Mouse (Mus musculus): Measurements from ENCODE around the gene Ryk. TPM values are rescaled to one million over a fixed set of nuclear protein-coding genes. Genes with fewer than 3 reads are reported as not detected.
A peak's percentile ranks its signal among the peaks of the same experiment; 100 is the strongest.

Ryk gene
- polyA plus RNA-seq (2014; fragmentation: Nextera tagmentation; extraction: Ambion mirVana) = 15.7 and 16.2 TPM in 2 replicates

DNA sequence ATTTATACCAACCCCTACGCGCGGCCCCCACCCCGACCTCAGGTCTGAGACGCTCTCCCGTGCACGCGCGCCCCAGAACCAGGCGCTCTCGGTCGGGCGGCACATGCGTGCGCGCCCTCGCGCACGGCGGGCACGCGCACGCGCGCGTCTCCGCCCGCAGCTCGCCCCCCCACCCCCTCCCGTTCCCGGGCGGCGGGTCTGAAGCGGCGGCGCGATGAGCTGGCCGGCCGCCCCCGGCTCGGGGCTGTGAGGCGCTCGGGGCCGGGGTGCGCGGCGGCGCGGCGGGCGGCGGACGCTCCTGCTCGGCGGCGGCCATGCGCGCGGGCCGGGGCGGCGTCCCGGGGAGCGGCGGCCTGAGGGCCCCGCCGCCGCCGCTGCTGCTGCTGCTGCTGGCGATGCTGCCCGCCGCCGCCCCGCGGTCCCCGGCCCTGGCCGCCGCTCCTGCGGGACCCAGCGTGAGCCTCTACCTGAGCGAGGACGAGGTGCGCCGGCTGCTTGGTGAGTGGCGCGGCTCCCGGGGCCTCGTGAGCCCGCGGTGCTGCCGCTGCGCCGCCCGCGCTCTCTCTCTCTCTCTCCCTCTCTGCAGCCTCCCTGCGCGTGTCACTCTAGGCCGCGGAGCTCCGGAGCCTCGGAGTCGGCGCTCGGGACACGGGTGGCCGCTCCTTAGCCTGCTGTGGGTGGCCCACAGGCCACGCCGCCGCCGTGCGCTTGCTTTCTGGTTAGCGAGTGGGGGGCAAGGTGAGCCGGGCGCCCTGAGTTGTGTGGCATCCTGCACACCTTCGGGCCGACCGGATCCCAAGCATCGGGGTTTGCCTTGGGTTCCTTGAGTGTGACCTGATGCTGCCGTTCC lies at the start of gene Ryk:
Gene Ryk (plus strand): TSS at position 176 of the 850 bp plus-strand sequence.
- peak within 1 kb of the TSS; percentile 83 for H3K4me2 ChIP-seq
- H3K36me3 ChIP-seq (ENCODE audit: control insufficient read depth, insufficient read depth, low read length) = no peaks in the 10 kb centered on the region
- H3K9ac ChIP-seq (ENCODE audit: low read depth, low read length) = peak within 1 kb of the TSS; percentile 93
- WGBS = under 1% methylated on average over 82 of the region's 119 CpGs
- H3K9me3 ChIP-seq (ENCODE audit: control insufficient read depth, low read length) = no peaks in the 10 kb centered on the region
- peak within 1 kb of the TSS; percentile 97 for H3K4me3 ChIP-seq (ENCODE audit: low read depth, low read length)
- H3K27ac ChIP-seq (ENCODE audit: low read depth, low read length) = peak within 1 kb of the TSS; percentile 83
- peak; percentile 81 for ATAC-seq (replicated peaks; ENCODE audit: low FRiP score)
- peak; percentile 79 for DNase-seq (ENCODE audit: low spot score)
- no peaks in the 10 kb centered on the region for H3K27me3 ChIP-seq (replicated peaks; ENCODE audit: control insufficient read depth, insufficient read depth, low read length)
- peaks cover 31% of the 10 kb centered on the region for H3K4me1 ChIP-seq (replicated peaks; ENCODE audit: control insufficient read depth, insufficient read depth, low read length)

DNA sequence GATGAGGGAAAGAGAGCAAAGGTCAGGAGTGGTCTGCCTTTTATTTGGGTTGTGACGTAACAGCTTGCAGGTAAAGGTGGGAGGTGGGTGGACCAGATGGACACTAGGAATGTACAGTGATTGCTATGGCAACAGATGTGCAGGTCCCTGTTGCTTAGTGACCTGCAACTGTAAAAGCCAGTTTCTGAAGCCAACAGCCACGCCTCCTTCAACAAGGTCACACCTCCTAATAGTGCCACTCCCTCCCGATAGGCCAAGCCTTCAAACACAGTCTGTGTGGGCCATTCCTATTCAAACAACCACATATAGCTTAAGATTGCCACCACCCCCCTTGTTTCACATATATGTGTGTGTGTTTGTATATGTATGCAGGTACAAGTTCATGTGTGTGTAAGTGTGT lies 45.2 kb upstream of the Ryk start:
- DNase-seq (ENCODE audit: low spot score) (no peak), ATAC-seq (replicated peaks; ENCODE audit: low FRiP score) (no peak)
- Histone ChIP-seq H3K27me3 (replicated peaks; ENCODE audit: control insufficient read depth, insufficient read depth, low read length) (peaks cover 14% of the 10 kb centered on the region; the same call in 1 of the 2 replicates), H3K36me3 (ENCODE audit: control insufficient read depth, insufficient read depth, low read length) (no peaks in the 10 kb centered on the region), H3K9me3 (ENCODE audit: control insufficient read depth, low read length) (no peaks in the 10 kb centered on the region), H3K9ac (ENCODE audit: low read depth, low read length) (no peak overlapping the region), H3K4me2 (no peak overlapping the region), H3K27ac (ENCODE audit: low read depth, low read length) (no peak overlapping the region), H3K4me3 (ENCODE audit: low read depth, low read length) (no peak overlapping the region), H3K4me1 (replicated peaks; ENCODE audit: control insufficient read depth, insufficient read depth, low read length) (no peaks in the 10 kb centered on the region)
- WGBS = 51% methylated on average over 3 of the region's 3 CpGs

DNA sequence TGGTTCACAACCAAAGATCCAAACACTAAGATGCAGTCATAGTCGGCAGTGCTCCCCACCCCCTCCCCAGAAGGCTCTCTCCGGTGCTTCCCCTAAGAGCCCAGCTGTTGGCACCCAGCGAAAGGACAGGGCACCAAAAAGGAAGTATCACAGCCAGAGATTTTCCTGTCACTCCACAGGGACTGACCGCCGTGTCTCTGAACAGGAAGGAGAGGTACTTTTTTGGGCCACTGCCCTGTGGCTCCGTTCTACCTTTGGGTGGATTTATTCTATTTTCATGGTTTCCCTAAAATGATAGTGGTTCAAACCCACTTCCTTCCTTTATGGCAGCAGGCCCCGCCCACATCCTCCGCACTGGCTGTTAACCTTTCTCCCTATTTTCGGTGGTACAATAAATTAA lies 42.9 kb upstream of the Ryk start:
- Histone ChIP-seq H3K27ac (ENCODE audit: low read depth, low read length) (no peak overlapping the region), H3K9ac (ENCODE audit: low read depth, low read length) (no peak overlapping the region), H3K4me2 (peak overlapping the region; percentile 51), H3K9me3 (ENCODE audit: control insufficient read depth, low read length) (no peaks in the 10 kb centered on the region), H3K36me3 (ENCODE audit: control insufficient read depth, insufficient read depth, low read length) (no peaks in the 10 kb centered on the region), H3K27me3 (replicated peaks; ENCODE audit: control insufficient read depth, insufficient read depth, low read length) (peaks cover 14% of the 10 kb centered on the region; the same call in 1 of the 2 replicates), H3K4me3 (ENCODE audit: low read depth, low read length) (peak overlapping the region; percentile 24; the same call in 1 of the 2 replicates), H3K4me1 (replicated peaks; ENCODE audit: control insufficient read depth, insufficient read depth, low read length) (no peaks in the 10 kb centered on the region)
- no peak for ATAC-seq (replicated peaks; ENCODE audit: low FRiP score)
- DNase-seq (ENCODE audit: low spot score) = no peak
- WGBS = 24% methylated on average over 9 of the region's 9 CpGs

DNA sequence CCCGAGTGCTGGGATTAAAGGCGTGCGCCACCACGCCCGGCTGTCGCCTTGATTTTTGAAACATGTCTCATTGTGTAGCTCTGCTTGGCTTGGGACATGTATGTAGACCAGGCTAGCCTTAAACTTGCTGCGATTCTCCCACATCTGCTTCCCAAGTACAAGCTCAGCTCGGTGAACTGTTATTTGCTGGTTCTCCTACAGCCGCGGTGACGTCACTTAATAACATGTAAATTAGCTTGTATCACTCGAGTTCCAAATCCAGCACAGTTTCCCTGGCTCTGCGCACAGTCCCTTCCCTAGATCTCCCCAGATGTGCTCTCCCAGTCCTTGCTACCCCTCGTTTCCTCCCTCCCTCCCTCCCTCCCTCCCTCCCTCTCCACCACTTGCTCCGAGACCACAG lies 41.9 kb upstream of the Ryk start:
- H3K4me3 ChIP-seq (ENCODE audit: low read depth, low read length) = no peak overlapping the region
- peaks cover 14% of the 10 kb centered on the region; the same call in 1 of the 2 replicates for H3K27me3 ChIP-seq (replicated peaks; ENCODE audit: control insufficient read depth, insufficient read depth, low read length)
- no peaks in the 10 kb centered on the region for H3K4me1 ChIP-seq (replicated peaks; ENCODE audit: control insufficient read depth, insufficient read depth, low read length)
- no peak overlapping the region for H3K27ac ChIP-seq (ENCODE audit: low read depth, low read length)
- H3K4me2 ChIP-seq = no peak overlapping the region
- no peak for ATAC-seq (replicated peaks; ENCODE audit: low FRiP score)
- 55% methylated on average over 14 of the region's 15 CpGs for WGBS
- H3K9ac ChIP-seq (ENCODE audit: low read depth, low read length) = no peak overlapping the region
- no peaks in the 10 kb centered on the region for H3K9me3 ChIP-seq (ENCODE audit: control insufficient read depth, low read length)
- H3K36me3 ChIP-seq (ENCODE audit: control insufficient read depth, insufficient read depth, low read length) = no peaks in the 10 kb centered on the region
- no peak for DNase-seq (ENCODE audit: low spot score)

DNA sequence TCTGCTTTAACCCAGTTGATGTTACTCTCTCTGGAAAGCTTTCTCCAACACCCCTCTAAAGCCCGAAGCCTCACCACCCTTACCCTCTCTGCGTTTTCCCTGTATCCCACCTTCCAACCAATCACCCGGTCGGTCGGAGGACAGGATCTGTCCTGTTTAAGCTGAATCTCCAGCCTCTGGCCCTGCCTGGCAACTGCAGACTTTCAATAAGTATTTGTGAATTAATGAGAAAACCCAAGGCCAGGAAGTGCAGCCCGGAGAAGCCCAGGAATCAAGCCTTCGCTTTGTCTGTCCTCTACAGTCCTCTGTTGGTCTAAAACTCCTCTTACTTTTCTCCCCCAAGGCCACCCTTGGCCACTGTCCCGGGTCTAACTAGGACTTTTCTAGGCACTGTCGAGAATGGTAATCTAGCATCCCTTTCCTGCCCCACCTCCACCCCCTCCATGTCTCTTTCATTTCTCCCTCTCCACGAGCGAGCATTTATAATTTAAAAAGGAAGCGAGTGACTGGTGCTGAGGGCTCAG lies 41.4 kb upstream of the Ryk start:
- Histone ChIP-seq H3K9ac (ENCODE audit: low read depth, low read length) (no peak overlapping the region), H3K27me3 (replicated peaks; ENCODE audit: control insufficient read depth, insufficient read depth, low read length) (peaks cover 14% of the 10 kb centered on the region; the same call in 1 of the 2 replicates), H3K36me3 (ENCODE audit: control insufficient read depth, insufficient read depth, low read length) (no peaks in the 10 kb centered on the region), H3K4me1 (replicated peaks; ENCODE audit: control insufficient read depth, insufficient read depth, low read length) (no peaks in the 10 kb centered on the region), H3K4me2 (no peak overlapping the region), H3K4me3 (ENCODE audit: low read depth, low read length) (no peak overlapping the region), H3K27ac (ENCODE audit: low read depth, low read length) (no peak overlapping the region), H3K9me3 (ENCODE audit: control insufficient read depth, low read length) (no peaks in the 10 kb centered on the region)
- DNase-seq (ENCODE audit: low spot score) (no peak), ATAC-seq (replicated peaks; ENCODE audit: low FRiP score) (no peak)
- 48% methylated on average over 12 of the region's 12 CpGs for WGBS

DNA sequence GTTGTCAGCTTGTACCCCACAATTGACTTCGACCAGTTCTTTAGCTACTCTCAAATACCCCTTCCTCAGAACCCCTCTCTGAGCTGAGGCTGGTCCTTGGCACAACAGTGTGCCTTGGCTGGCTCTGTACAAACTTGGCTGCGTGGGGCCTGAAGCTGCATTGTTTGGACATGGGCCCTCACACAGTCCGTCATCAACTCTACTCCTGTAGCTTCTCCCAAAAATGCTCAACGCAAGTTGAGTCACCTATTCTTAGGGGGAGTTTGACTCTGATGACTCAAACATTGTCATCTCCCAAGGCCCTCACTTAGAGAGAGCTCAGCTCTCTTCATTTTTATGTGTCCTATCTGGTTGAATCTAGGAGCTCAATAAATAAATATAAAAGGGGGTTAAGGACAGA lies 36.3 kb upstream of the Ryk start:
- Histone ChIP-seq H3K4me1 (replicated peaks; ENCODE audit: control insufficient read depth, insufficient read depth, low read length) (no peaks in the 10 kb centered on the region), H3K4me2 (no peak overlapping the region), H3K27ac (ENCODE audit: low read depth, low read length) (no peak overlapping the region), H3K27me3 (replicated peaks; ENCODE audit: control insufficient read depth, insufficient read depth, low read length) (peaks cover 9% of the 10 kb centered on the region; the same call in 1 of the 2 replicates), H3K9ac (ENCODE audit: low read depth, low read length) (no peak overlapping the region), H3K36me3 (ENCODE audit: control insufficient read depth, insufficient read depth, low read length) (no peaks in the 10 kb centered on the region), H3K4me3 (ENCODE audit: low read depth, low read length) (no peak overlapping the region), H3K9me3 (ENCODE audit: control insufficient read depth, low read length) (no peaks in the 10 kb centered on the region)
- DNase-seq (ENCODE audit: low spot score) (no peak), ATAC-seq (replicated peaks; ENCODE audit: low FRiP score) (no peak)
- WGBS = 76% methylated on average over 4 of the region's 4 CpGs

DNA sequence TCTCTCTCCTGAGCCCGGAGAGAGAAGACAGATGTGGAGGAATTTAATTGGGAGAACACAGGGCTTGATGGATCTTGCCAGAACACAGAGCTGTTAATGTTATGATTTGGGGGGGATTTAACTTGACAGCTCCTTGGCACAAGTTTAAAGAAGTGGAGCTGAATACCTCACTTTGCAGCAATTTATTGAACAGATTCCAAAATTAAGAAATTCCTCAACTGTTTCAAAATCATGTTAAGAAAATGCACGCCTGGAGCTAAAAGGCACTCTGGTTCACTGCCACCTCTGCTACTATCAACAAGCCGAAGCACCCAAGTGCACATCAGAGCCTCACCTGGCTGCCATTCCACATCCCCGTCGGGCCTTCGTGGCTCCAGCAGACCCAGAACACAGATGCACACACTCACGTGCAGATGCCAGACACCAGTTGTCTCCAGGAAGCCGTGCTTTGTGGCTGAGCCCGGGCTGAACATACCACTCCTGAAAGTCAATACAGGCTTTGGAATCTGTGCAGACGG lies 28.6 kb upstream of the Ryk start:
- H3K9me3 ChIP-seq (ENCODE audit: control insufficient read depth, low read length) = no peaks in the 10 kb centered on the region
- no peaks in the 10 kb centered on the region for H3K27me3 ChIP-seq (replicated peaks; ENCODE audit: control insufficient read depth, insufficient read depth, low read length)
- no peak overlapping the region for H3K9ac ChIP-seq (ENCODE audit: low read depth, low read length)
- WGBS = 71% methylated on average over 10 of the region's 10 CpGs
- no peak for DNase-seq (ENCODE audit: low spot score)
- no peak for ATAC-seq (replicated peaks; ENCODE audit: low FRiP score)
- no peak overlapping the region for H3K27ac ChIP-seq (ENCODE audit: low read depth, low read length)
- no peaks in the 10 kb centered on the region for H3K4me1 ChIP-seq (replicated peaks; ENCODE audit: control insufficient read depth, insufficient read depth, low read length)
- no peak overlapping the region for H3K4me3 ChIP-seq (ENCODE audit: low read depth, low read length)
- no peaks in the 10 kb centered on the region for H3K36me3 ChIP-seq (ENCODE audit: control insufficient read depth, insufficient read depth, low read length)
- no peak overlapping the region for H3K4me2 ChIP-seq

DNA sequence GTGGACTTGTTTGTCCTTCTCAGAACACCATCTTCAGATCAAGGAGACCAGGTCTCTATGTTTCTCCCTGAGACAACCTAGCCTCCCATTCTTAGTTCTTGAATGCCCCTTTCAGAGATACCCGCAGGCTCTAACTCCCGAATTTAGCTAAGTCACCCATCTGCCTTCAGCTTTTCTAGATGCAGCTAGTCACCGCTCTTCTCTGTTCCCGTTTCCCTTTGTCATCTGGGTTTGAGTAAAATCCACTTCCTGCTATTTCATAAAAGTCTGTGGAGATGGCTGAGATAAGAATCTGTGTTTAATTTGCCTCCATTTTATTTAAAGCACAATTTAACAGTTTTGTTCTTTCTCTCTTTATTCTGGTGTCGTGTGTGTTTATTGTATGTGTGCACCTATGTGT lies 23.5 kb upstream of the Ryk start:
- H3K4me1 ChIP-seq (replicated peaks; ENCODE audit: control insufficient read depth, insufficient read depth, low read length) = no peaks in the 10 kb centered on the region
- H3K4me3 ChIP-seq (ENCODE audit: low read depth, low read length) = no peak overlapping the region
- no peak overlapping the region for H3K27ac ChIP-seq (ENCODE audit: low read depth, low read length)
- 70% methylated on average over 5 of the region's 5 CpGs for WGBS
- no peak for DNase-seq (ENCODE audit: low spot score)
- H3K4me2 ChIP-seq = no peak overlapping the region
- H3K9me3 ChIP-seq (ENCODE audit: control insufficient read depth, low read length) = no peaks in the 10 kb centered on the region
- H3K36me3 ChIP-seq (ENCODE audit: control insufficient read depth, insufficient read depth, low read length) = no peaks in the 10 kb centered on the region
- no peak overlapping the region for H3K9ac ChIP-seq (ENCODE audit: low read depth, low read length)
- H3K27me3 ChIP-seq (replicated peaks; ENCODE audit: control insufficient read depth, insufficient read depth, low read length) = no peaks in the 10 kb centered on the region
- no peak for ATAC-seq (replicated peaks; ENCODE audit: low FRiP score)
